Mouse (Mus musculus) liver, embryonic 14.5 days (tissue): Measurements from ENCODE around the gene Celsr2.

ENCODE experiments used
- CTCF ChIP-seq: IDR thresholded peaks from 2 replicates; pipeline ENCODE4 v1.5.1; 2016; ENCODE audit warnings: antibody characterized with exemption, low read depth, control low read depth
- EP300 ChIP-seq: IDR thresholded peaks from 2 replicates; pipeline ENCODE4 v1.6.1; 2016; ENCODE audit warnings: antibody characterized with exemption, low read depth

- TF ChIP-seq CTCF (peak; percentile 77), EP300 (no peak)
Measured at GRCm38 (mm10) chr3:108380695-108381094, 34.7 kb downstream of the Celsr2 start.
